Comparison of ENCODE assay signal across 8 mouse cellular contexts in the genomic region with DNA sequence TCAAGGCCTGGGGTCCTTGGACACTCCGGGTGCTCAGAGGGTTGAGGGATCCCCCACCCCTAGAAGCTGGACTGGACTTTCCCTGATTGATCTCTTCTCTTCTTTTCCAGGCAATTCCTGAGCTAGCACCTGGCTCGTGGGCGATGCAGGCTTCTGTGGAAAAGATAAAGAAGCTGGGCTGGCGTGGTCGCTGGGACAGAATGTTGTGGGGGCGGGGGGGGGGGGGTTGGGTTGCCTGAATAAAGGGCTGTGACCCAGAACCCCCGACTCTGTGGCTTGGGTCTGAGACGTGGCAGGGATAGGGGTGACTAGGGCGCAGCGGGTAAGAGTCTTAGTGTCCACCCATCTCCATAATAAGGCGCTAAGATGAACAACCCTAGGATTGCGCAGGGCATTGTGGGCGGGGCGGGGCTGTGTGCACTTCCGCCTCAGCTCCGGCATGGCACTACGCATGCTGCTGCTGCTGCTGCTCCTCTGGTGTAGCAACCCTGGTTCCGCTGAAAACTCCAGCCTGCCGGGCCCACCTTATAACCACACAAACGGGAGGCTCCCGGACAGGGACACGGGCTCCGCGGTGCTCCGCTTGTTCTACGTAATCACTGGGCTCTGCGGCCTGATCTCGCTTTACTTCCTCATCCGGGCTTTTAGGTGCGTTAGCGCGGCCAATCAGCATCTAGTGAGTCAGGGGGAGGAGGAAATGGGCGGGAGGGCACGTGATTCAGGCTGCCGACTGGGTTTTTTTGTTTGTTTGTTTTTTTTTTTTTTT. TPM values are rescaled to one million over a fixed set of nuclear protein-coding genes. Genes with fewer than 3 reads are reported as not detected.
DNase-seq lines count a peak whose midpoint lies in the region; ATAC-seq lines count a peak whose summit lies in the region.

A gene (plus strand): TSS at position 418 of the 766 bp plus-strand sequence.

- peaks cover 24% of the 10 kb centered on the region for H3K4me1 ChIP-seq in intestine, embryonic 16.5 days (ENCODE audit: control insufficient read depth, insufficient read depth, low read length)

- H3K27me3 ChIP-seq in intestine, embryonic 16.5 days (replicated peaks; ENCODE audit: control insufficient read depth, insufficient read depth, low read length) = no peaks in the 10 kb centered on the region

- H3K27ac ChIP-seq in intestine, embryonic 16.5 days (ENCODE audit: low read length) = peak within 1 kb of the TSS; percentile 91

- 6% methylated on average over 35 of the region's 35 CpGs for WGBS in intestine, embryonic 16.5 days

- intact Hi-C loops in left cerebral cortex, postnatal 25 days (cut with DNase I) = loop anchor here (10.0 kb wide), 1 partner anchor 202 kb away; no protein-coding TSS in a partner anchor

- DNase-seq in adrenal gland, adult 18-20 months (ENCODE audit: low spot score in 2 of 2) = peak; percentile 78 to 87
- peak; percentile 83 for DNase-seq in embryo, embryonic 11.5 days (ENCODE audit: low read depth, low spot score)
- peak; percentile 68 to 86 for DNase-seq in gastrocnemius, postnatal 4 days (ENCODE audit: low spot score in 2 of 2)
- peak; percentile 94 for DNase-seq in left cerebral cortex, postnatal 25 days (ENCODE audit: low spot score in 2 of 2)
- peak; percentile 91 for DNase-seq in mesoderm, embryonic 11.5 days (ENCODE audit: low read depth, low spot score)
- peak; percentile 81 for DNase-seq in right cerebral cortex, postnatal 4 days
- peak; percentile 95 for DNase-seq in yolk sac, embryonic 10.5 days (ENCODE audit: low spot score)

- peak within 1 kb of the TSS; percentile 52 for H3K4me2 ChIP-seq in intestine, embryonic 16.5 days (ENCODE audit: low read depth, low read length)

- H3K4me3 ChIP-seq in intestine, embryonic 16.5 days (ENCODE audit: low read length) = peak within 1 kb of the TSS; percentile 60

- H3K36me3 ChIP-seq in intestine, embryonic 16.5 days (ENCODE audit: control insufficient read depth, insufficient read depth, low read length) = peaks cover 20% of the 10 kb centered on the region

- H3K9me3 ChIP-seq in intestine, embryonic 16.5 days (ENCODE audit: control insufficient read depth, low read length) = no peaks in the 10 kb centered on the region

- peak; percentile 79 for ATAC-seq in intestine, embryonic 16.5 days

- peak within 1 kb of the TSS; percentile 71 for H3K9ac ChIP-seq in intestine, embryonic 16.5 days (ENCODE audit: low read depth, low read length)

RNA-seq across cellular contexts. Expression of the gene that starts here (rescaled TPM):
- total RNA-seq in adrenal gland, adult 18-20 months (2021) = 10 to 100 TPM; 14.7 to 16.6 TPM
- total RNA-seq in gastrocnemius, postnatal 4 days (2021) = 1 to 10 TPM; 3.4 to 3.8 TPM
- 23.6 TPM in 2 replicates for polyA plus RNA-seq in intestine, embryonic 16.5 days (2015; fragmentation: Nextera tagmentation; extraction: Ambion mirVana)
- total RNA-seq in left cerebral cortex, postnatal 25 days (2021) = 1 to 10 TPM; 6.7 to 7.6 TPM

Comparison
In these comparisons a context has a peak if more than half of its experiments do, and no peak if none do; other contexts are left out.
1. Peak in every context shown above with its lines: DNase-seq, ATAC-seq, H3K4me3 ChIP-seq and H3K27ac ChIP-seq.